Mouse (Mus musculus) B cell, adult 2 months (primary cell): Measurements from ENCODE around the gene Pip5kl1.

Experiments used
- DNase-seq, 2 experiments: peaks; one replicate each; pipeline ENCODE4 v3.0.0; 2022

The Pip5kl1 gene

DNA sequence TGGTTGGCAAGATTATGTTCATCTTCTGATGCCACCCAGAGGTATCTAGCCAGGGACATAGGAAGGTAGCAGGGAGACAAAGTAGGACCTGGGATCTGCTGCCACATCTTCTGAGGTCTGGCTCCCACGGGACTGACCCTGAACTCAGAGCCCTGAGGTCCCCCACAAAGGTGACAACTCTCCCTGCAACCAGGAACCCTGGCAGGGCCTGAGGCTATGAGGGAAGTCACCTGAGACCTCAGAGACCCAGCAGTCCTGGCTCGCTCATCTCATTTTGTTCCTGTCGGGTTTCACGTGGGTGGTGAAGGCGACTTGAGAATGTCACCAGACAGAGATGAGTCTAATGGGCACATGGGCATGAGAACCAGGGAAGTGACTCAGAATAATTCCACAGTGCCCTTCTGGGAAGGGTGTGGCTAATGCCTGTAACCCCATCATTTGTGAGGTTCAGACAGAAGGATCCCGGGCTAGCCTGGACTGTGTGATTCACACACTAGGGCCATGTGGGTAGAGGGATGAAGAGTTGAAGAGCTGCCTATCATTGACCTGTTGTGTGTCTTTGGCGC, 10.6 kb downstream of the Pip5kl1 start:
- no peak for DNase-seq

DNA sequence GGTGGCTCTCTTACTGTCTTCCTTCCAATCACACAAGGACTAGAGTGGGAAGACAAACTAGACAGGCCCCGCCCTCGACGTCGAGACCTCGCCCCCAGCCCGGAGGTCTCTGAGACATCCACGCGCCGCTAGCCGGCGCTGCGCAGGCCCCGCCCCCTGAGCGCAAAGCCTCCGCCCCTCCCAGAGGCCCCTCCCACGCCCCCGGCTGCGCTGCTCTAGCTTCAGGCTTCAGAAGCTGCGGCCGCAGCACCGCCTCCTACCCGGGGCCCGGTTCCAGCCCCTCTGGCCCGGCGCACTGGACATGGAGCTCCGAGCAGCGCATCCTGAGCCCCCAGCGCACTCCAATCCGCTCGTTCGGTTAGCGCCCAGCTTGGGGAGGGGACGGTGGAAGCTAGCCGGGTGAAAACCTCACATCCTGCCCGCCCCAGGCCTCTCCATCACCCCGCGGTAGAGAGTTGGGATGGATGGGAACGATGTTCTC, 12.3 kb downstream of the Pip5kl1 start, which contains the start of gene St6galnac4:
Gene St6galnac4, plus strand, starts transcription at position 225 of the 481 bp plus-strand sequence.
- peak; percentile 92 to 93 for DNase-seq

DNA sequence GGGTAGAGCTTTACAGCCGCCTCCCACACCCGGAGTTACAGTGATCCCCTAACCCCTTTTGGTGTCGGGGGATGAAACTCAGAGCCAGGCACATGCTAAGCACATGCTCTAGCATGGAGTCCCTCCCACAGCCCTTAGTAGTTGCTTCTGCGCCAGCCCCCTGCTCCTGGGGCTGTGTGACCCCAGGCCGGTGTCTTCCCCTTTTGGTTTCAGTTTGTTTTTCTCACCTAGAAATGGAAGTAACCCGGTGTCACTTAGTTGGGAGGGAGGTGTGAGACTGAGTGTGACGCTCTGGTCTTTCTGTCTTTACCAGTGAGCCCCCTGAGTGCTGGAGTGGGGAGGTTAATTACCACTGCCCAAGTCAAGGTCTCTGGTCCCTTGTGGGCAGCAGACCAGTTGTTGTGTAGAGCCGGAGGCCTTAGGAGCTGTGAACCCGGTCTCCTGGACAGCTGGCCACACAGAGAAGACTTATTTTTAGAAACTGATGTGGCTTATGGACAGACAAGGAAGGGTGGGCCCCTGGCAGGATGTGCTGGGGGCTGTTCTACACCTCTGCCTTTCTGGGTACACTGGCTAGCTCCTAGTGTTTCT, 13.2 kb downstream of the Pip5kl1 start:
- peak; percentile 83 to 87 for DNase-seq

DNA sequence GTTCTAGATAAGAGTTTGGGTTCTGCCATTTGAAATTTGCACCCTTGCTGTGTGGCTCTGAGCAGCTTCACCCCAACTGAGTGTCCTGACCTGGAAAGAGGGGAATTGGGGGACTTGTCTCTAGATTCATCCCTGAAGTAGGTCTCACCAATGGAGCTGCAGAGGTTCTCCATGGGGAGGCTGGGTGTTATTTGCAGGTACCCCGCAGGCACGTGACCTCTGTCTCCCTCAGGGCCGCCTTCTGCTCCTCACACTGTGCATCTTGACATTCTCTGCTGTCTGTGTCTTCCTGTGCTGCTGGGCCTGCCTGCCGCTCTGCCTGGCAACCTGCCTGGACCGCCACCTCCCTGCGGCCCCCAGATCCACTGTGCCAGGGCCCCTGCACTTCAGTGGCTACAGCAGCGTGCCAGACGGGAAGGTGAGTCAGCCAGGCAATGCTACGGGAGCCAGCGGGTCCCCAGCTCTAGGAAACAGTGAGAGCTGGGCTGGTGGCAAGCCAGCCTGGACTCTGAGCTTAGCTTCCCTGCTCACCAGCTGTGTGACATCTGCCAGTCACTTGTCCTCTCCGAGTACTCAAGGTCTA, 14.7 kb downstream of the Pip5kl1 start:
- no peak for DNase-seq

DNA sequence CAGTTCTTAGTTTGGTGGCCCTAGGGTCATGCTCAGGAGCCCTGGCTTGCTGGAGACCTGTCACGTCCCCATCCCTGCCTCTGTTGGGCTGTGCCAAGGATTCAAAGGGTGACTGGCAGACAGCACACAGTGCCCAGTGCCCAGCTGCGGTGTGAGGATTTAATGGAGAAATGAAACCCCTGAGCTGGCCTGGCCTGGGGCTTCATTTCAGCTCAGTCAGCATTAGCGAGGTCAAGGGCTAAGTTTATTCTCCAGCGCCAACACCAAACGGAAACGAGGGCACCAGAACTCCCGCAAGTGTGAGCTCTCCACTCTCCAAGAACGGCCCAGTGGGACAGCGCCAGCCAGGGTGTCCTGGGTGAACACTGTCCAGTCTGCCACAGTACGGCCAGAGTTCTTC, 15.6 kb downstream of the Pip5kl1 start:
- DNase-seq, result no peak

DNA sequence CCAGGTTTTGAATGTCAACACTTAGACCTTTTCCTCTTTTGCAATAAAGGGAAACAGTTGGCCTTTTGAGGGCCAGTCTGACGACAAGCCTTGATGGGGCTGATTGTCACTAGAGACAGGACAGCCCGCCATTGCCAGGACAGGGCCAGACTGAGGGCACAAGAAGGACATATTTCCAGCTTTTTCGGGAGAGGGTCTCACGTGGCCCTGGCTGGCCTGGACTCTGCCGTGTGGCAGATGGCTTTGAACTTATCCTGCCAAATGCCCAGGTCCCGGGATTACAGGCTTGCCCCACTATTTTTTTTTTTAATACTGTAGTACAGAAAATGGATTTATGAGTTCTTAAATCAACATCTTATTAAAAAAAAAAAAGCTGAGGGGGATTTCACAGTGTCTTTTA, 16.7 kb downstream of the Pip5kl1 start:
- DNase-seq, result no peak

DNA sequence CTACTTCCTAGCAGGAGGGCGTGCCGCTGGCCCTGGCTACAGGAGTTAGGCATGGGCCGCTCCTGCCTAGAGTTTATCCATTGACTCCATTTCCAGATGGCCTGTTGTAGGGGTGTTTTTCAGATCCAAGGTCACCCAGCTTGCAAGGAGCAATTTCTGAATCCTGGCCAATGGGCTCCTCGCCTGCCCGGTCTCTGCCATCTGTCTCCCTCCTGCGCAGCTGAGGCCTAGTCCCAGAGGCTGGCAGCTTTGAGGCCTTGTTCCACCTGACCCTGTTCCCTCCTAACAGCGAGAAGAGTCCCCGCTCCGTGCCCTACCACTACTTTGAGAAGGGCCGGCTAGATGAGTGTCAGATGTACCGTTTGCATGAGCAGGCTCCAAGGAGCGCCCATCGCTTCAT, 22.1 kb downstream of the Pip5kl1 start:
- no peak for DNase-seq

DNA sequence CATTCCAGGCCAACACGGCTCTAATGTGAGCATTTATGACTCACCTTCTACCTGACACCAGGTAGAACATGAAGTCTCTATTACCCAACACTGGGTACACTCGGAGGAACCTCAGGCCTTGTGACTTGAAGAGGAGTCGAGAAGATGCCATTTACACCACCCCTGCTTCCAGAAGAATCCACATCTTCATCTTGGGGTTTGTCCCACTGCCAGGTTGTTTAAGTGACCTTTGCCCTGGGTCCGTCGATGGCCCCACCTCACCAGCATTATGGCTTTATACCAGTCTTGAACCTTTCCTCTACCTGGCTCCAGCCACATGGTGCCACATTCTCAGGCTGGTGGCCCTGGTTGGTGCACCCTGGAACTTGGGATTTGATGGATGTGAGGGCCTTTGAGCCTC, 22.7 kb downstream of the Pip5kl1 start:
- DNase-seq, result no peak

DNA sequence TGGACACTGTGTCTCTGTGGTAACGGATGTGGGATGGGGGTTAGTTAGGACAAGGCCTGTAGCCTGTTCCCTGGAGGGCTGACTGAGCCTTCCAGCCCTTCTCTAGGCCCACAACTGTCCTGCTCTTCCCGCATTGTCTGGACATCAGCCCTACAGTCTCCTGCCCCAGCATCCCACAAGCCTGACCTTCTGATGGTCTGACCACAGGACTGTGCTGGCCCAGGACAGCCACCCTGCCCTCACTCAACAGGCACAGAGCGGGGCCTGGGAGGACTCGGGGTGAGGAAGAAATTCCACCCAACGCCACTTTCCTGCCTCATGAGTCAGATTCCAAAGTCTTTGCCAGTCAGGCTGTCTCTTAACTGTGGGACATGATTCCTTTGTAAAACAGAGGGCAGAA, 23.1 kb downstream of the Pip5kl1 start:
- DNase-seq, result no peak

DNA sequence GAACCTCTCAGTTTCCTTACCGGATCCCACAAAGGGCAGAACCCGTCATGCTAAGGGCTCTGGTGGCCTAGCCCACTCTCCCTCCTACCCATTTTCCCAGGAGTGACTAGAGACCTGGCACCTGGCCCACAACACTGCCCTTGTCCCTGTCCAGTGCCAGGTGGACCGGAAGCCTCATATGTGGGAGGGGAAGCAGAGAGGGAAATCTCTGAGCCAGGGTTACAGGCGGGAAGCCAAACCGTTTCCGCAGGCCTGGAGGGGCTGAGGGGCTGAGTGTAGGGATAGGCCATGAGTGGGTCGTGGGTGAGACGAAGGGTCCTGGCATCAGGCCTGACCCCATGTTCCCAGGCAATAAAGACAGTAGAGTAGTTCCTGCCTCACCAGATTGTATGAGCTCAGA, 23.9 kb downstream of the Pip5kl1 start:
- no peak for DNase-seq

DNA sequence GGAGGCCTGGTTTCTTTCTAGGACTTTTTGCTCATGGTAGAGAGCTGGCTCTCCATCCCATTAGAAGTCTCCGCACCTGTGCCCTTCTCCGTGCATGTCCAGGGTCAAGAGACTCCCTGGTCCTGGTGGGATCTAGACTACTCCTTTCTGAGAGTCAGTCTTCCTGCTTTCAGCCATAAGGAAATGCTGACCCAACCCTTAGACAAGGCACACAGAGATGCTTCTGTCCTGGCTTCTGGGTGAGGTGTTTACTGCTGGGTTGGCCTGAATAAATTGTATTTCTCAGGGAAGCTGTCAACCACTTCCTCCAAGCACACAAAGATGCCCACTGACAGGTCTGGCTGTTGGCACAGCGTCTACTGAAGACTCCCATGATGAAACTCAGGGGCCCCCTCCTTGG, 24.8 kb downstream of the Pip5kl1 start, which contains the start of gene St6galnac6:
Gene St6galnac6, plus strand, starts transcription at position 301 of the 400 bp plus-strand sequence.
- DNase-seq, result no peak

DNA sequence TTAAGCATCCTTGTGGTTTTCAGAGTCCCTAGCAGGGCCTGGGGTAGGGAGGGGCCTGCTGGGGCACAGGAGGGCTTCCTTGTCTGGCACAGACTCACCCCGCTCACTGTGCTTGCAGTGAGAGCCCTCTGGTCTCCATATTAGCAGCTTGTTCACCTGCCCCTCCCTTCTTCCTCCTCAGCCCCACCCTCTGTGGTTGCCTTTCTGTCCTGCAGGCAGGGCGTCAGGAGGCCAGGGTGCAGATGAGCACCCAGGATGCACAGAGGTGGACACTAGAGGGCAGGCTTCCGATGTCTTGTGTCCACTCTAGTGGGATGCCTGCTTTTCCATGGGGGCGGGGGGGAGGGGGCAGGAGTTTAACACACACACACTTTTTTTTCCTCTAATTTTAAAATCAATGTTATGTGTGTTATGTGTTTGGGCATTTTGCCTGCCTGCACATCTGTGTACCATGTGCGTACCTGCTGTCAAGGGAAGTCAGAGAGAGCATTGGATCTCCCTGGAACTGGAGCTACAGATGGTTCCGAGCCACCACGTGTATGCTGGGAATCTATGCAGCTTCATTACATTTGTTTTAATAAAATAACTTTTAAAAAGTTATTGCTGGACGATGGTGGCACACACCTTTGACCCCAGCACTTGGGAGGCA, 26.9 kb downstream of the Pip5kl1 start:
- peak; percentile 40 to 41 for DNase-seq

DNA sequence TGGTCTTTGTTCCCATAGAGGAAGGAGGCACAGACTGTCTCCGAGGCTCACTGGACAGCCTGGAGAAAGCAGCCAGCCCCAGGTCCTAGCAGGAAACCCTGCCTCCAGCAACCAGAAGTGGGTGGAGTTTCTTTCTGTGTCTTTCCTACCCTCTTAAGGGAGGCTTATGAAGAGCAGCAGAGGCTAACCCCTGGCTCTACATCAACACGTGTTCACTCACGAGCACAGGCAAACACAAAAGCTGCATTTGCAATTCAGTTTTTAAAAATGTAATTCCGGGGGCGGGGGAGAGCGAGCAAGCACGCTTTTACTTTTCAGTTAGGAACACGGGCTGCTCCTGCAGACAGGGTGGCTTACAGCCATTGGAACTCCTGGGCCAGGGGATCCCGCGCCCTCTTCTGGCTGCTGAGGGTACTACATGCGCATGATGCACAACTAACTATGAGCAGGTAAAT, 28.0 kb downstream of the Pip5kl1 start:
- peak; percentile 92 for DNase-seq

DNA sequence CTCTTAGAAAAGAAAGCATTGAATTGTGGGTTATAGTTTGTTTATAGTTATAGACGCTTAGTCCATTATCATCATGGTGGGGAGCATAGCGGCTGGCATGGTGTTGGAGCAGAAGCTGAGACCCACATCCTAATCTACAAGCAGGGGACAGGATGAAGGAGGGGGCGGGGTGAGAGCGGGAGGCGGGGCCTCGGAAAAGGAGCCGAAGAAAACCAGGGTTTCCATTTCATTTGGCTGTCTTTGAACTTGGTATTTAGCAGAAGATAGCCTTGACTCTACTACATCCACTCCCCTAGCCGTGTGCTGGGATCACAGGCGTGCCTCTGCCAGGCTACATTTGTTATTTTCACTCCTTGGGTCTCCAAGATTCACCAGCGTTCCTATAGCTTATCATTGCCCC, 30.0 kb downstream of the Pip5kl1 start:
- DNase-seq, result no peak

DNA sequence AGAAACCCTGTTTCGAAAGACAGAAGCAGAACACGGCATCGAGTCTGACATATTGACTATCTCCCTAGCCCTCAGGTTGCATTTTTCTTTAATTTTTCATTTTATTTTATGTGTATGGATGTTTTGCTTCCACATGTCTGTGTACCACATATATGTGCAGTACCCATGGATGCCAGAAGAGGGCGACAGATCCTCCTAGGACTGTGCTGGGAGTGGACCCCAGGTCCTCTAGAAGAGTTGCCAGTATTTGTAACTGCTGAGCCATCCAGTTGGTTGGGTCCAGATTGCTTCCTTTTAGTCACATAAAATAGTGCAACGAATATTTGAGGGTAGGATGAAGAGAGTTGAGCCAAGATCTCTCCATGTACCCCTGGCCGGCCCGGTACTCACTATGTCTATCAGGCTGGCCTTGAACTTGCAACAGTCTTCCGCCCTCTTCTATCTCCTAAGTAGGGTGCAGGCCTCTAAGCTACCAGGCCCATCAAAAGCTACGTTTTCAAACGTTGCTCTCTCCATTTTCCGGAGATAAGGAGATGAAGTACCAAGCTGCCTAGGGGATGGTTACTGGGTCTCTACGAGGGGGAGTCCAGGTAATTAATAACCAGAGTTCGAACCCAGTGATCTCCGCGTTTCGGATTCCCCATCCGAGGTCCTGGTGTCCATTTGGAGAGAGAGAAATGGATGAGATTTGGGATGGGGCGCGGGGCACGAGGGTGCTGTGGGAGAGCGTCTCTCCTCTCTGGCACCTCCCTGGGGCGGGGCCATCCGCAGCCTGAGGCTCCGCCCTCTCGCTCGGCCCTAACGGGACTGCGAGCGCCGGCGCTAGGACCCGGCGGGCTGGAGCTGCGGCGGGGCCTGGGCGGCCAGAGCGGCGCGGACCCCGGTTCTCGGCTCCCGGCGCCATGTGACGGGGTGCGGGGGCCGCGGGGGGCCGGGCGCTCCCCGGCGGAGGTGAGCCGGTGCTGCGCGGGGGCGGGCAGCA, 31.9 kb downstream of the Pip5kl1 start:
- peak; percentile 86 to 87 for DNase-seq

DNA sequence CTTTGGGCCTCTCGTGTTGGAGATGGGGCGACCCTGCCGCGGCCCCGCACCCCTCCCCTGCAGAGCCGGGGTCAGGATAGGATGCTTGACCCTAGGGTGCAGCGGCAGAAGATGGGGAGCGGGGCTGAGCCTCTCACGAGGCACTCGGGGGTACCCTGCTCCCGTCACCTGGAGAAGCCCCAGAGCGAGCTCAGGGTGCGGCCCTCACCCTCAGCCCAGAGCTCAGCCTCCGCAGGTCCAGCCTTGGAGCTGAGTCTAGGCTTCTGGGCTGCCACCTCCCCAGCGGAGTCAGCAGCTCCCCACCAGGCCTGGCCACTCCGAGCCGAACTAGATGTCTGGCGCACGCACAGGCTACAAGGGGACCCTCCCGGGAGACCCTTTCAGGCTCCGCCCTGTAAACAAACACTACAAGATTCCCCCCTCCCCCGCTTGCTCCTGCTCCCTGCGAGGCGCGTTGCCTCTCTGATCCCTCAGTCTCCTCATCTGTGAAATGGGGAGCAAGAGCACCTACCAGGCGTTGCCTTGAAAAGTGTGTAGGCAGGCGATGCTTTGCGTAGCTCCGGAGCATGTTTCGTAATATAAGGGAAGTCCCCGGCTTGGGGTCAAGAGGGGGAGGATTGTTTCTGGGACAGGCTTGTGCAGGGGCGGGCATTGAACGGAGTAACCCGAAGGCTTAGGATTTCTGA, 32.8 kb downstream of the Pip5kl1 start:
- peak; percentile 55 to 57 for DNase-seq

DNA sequence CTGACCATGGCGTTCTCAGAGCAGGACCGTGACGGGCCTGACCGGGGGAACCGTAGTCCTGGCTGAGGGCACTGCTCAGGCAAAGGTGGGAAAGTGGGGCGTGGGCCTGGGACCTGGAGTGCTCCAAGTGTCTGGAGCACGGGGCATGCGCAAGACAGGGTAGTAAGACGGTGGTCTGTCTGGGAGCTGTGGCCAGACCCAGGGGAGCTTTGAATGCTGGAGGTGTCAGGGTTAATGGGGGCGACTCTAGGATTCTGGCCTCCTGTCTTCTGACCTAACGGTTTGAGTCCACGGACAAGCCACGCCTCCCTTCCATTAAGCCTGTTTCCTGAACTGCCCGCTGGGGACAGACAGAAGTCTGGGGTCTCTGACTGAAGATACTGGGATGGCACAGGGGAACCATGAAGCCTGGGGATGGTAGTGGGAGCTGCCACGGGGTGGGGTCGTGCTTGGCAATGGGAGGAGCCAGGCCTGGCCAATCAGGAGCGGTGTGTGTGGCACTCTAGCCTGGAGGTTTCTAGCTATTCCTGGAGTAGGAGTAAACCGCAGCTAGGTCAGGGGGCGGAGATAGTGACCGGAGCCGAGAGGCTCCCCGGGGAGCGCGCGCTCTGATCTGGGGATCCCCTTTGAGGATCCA, 33.7 kb downstream of the Pip5kl1 start:
- peak; percentile 66 to 72 for DNase-seq

DNA sequence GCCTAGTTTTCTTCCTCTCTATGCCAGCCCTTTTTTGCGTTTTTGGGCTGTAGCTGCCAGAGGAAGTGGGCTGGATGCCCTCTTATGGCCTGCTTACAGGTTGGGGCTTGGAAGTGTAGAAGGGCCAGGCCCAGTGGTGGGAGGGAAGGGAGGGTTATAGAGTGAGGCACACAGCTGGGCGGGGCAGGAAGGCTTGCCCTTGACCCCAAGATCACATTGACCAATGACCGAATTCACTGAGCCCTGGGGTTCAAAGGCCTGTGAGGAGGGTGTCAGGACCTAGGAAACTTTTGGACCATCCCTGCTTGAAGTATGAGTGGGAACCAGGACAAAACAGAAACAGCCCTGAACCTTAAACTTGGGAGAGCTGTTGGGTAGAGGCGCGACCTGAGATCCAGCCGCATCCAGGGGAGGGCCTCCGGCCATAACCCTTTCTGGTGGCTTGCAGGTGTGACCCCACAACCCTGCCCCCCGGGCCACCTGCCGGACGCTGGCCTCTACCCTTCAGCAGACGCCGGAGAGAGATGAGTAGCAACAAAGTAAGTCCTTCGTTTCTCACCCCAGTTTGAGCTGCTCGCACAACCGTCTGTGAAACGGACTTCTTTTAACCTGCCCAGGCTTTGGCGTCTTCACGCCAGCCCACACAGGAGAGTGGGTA, 34.3 kb downstream of the Pip5kl1 start:
- DNase-seq, result no peak

DNA sequence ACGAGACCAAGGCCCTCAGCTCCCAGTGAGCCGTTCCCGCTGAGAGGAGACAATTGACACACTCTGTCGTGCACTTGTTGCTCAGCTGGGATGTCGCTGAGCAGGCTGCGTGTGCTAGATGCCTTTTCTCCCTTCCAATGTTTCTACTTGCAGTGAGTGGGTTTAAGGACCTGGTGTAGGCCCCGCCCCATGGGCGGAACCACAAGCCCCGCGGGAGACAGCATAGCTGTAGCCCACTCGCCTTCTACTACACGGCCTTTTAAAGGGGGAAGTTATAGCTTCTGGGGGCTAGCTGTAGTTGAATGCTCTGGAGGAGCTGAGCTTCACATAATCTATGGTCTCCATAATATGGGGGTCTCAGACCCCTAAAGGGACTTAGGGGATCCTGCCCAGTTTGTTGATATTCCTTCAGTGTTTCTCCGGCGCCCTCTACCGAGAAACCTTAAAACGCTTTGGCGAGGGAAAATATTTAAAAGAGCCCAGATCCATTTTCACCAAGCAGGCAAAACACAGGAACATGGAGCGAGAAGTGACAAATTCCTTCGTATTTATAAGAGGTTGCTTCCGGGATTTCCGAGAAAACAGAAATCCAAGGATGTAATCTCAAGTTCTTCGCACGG, 36.1 kb downstream of the Pip5kl1 start:
- DNase-seq, result peak; percentile 48

DNA sequence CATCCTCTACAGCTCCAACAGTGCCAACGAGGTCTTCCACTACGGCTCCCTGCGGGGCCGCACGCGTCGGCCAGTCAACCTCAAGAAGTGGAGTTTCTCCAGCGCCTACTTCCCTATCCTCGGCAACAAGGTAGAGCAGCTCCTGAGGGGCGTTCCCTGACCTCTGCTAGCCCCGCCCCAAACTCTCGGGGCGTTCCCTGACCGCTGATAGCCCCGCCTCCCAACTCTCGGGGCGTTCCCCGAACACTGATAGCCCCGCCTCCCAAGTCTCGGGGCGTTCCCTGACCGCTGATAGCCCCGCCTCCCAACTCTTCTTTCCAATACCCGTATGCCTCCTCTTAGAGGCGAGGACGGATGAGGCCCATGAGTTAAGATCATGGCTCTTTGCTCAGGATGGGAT, 37.7 kb downstream of the Pip5kl1 start:
- DNase-seq, result no peak
